Mouse (Mus musculus): ENCODE data around the gene Lrrc51.

DNA sequence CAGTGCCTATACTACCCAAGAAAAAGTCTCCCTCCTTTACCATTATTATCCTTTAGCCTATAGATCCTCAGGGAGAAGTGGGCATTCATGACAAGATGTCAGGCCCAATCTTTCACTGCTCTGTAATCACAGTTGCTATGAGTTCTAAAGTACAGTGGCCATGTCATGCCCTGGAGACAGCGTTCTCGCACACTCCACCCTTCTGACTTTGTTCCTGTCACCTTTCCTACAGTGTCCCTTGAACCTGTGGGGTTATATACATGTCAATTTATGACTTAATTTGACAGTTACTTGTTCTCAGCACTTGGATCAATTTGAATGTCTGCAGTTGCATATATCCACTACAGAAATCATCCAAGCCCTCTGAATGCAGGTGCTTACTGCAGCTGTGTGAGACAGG lies 29.1 kb upstream of the Lrrc51 start:
- TF ChIP-seq POLR2A (IDR thresholded peaks at IDR 0.05; ENCODE audit: insufficient read depth, low read depth, low read length), result no peak
- no peak for TF ChIP-seq CTCF (IDR thresholded peaks at IDR 0.05)
